Mouse (Mus musculus) olfactory bulb, adult 2 months (tissue): ENCODE data around the gene Klhdc7b.

Experiments
- CTCF ChIP-seq: fragments of 200-500 bp; IDR thresholded peaks from 2 replicates; pipeline ENCODE4 v1.5.1; 2012; ENCODE audit warnings: low read depth, mild to moderate bottlenecking, low read length, moderate library complexity; ENCODE audit not compliant: insufficient read depth
- POLR2A ChIP-seq: fragments of 200-500 bp; IDR thresholded peaks from 2 replicates; pipeline ENCODE4 v1.6.1; 2012; ENCODE audit warnings: mild to moderate bottlenecking, low read depth, low read length, moderate library complexity; ENCODE audit not compliant: insufficient read depth

- no peak for TF ChIP-seq POLR2A
- TF ChIP-seq CTCF, result no peak
These were observed 30.3 kb upstream of the Klhdc7b start for GRCm38 (mm10) chr15:89354455-89354854.
